Mouse (Mus musculus): ENCODE results near the gene Fopnl. TPM values are rescaled to one million over a fixed set of nuclear protein-coding genes. Genes with fewer than 3 reads are reported as not detected.
A peak's percentile ranks its signal among the peaks of the same experiment; 100 is the strongest.

Fopnl gene
- polyA plus RNA-seq, 1 experiment from 2014 or later = 200 TPM

DNA sequence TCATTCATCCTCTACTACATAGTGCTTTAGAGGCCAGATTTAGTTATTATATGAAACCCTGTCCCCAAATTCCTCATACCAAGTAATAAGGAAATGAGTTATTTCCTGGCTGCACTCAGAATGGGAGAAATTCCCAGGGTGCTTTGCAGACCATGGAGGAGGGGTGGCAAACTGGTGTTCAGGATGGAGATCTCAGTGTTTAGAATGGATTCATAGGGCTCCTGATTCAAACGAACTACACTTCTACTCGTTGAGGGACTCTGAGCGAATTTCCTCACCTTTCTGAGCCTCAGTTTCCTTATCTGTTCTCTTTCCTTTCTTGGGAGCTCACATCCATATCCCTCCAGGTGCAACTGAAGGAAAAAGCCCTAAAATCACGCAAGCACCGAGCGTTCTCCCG, 43.7 kb upstream of the Fopnl start:
- no peak overlapping the region; the same call in 1 of the 2 replicates for H3K27ac ChIP-seq (replicated peaks; ENCODE audit: low read depth, low read length)
- no peaks in the 10 kb centered on the region for H3K27me3 ChIP-seq (ENCODE audit: control insufficient read depth, insufficient read depth, low read length)
- WGBS = 0% methylated on average over 7 of the region's 7 CpGs
- no peaks in the 10 kb centered on the region for H3K4me1 ChIP-seq (ENCODE audit: control insufficient read depth, insufficient read depth, low read length)
- H3K36me3 ChIP-seq (replicated peaks; ENCODE audit: control insufficient read depth, insufficient read depth, low read depth, low read length) = no peaks in the 10 kb centered on the region
- peak overlapping the region; percentile 91 for H3K4me2 ChIP-seq (ENCODE audit: low read depth, low read length)
- peak overlapping the region; percentile 86 for H3K9ac ChIP-seq (replicated peaks; ENCODE audit: low read length)
- peak overlapping the region; percentile 82 for H3K4me3 ChIP-seq (ENCODE audit: low read depth, low read length)
- no peaks in the 10 kb centered on the region for H3K9me3 ChIP-seq (replicated peaks; ENCODE audit: control insufficient read depth, low read length)
- peak; percentile 58 for DNase-seq (ENCODE audit: low spot score)
- 0 out of 2 replicates have a peak, but pooled peaks have one; percentile 4 for ATAC-seq (replicated peaks; ENCODE audit: insufficient number of reproducible peaks, low FRiP score, low TSS enrichment, low read depth)

DNA sequence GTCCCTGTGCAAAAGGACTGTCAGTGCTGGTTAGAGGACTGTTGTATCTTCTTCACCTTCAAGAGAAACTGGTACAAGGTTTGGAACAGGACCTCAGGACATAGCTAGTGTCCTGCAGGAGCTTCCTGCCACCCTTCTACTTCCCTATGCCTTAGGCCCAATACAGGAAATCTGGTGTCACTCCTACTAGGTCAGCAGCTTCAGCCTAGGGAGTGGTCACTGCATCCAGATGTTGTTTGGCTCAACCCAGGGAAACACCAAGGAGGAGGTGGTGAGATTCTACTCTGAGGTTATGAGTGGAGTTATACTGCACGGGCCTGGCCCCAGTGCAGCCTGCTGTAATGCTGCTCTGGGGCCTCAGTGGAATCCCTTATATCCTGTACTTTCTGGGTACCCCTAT, 41.3 kb upstream of the Fopnl start:
- Histone ChIP-seq H3K27me3 (ENCODE audit: control insufficient read depth, insufficient read depth, low read length) (no peaks in the 10 kb centered on the region), H3K36me3 (replicated peaks; ENCODE audit: control insufficient read depth, insufficient read depth, low read depth, low read length) (no peaks in the 10 kb centered on the region), H3K27ac (replicated peaks; ENCODE audit: low read depth, low read length) (no peak overlapping the region)

DNA sequence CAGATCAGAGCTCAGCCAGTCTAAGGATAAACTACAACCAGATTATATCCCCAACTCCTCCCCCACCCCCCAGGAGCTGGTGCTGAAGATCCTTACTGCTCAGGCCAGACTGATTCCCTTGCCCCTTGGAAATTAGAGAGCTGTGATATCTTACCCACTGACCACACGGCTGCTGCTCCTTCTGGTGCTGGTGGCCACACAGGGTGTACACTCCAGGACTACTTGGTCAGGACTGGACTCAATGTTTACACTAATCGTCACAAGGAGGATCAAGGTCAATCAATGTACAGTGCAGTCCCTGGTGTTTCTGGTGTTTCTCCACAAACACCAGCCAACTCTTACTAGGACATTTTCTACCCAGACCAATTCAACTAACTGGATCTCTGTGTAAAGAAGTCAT, 40.7 kb upstream of the Fopnl start:
- Histone ChIP-seq H3K4me2 (ENCODE audit: low read depth, low read length) (no peak overlapping the region), H3K9me3 (replicated peaks; ENCODE audit: control insufficient read depth, low read length) (no peaks in the 10 kb centered on the region), H3K9ac (replicated peaks; ENCODE audit: low read length) (no peak overlapping the region), H3K27ac (replicated peaks; ENCODE audit: low read depth, low read length) (no peak overlapping the region), H3K4me1 (ENCODE audit: control insufficient read depth, insufficient read depth, low read length) (no peaks in the 10 kb centered on the region), H3K36me3 (replicated peaks; ENCODE audit: control insufficient read depth, insufficient read depth, low read depth, low read length) (no peaks in the 10 kb centered on the region), H3K4me3 (ENCODE audit: low read depth, low read length) (no peak overlapping the region), H3K27me3 (ENCODE audit: control insufficient read depth, insufficient read depth, low read length) (no peaks in the 10 kb centered on the region)
- DNase-seq (ENCODE audit: low spot score) (no peak), ATAC-seq (replicated peaks; ENCODE audit: insufficient number of reproducible peaks, low FRiP score, low TSS enrichment, low read depth) (no peak)
- WGBS = 60% methylated on average over 2 of the region's 2 CpGs

More for the DNA sequence above, 41.3 kb upstream of the Fopnl start:
- Histone ChIP-seq H3K9ac (replicated peaks; ENCODE audit: low read length) (no peak overlapping the region), H3K4me1 (ENCODE audit: control insufficient read depth, insufficient read depth, low read length) (no peaks in the 10 kb centered on the region), H3K9me3 (replicated peaks; ENCODE audit: control insufficient read depth, low read length) (no peaks in the 10 kb centered on the region), H3K4me3 (ENCODE audit: low read depth, low read length) (no peak overlapping the region), H3K4me2 (ENCODE audit: low read depth, low read length) (no peak overlapping the region)
- DNase-seq (ENCODE audit: low spot score) = no peak
- 93% methylated on average over 1 of the region's 1 CpGs for WGBS
- ATAC-seq (replicated peaks; ENCODE audit: insufficient number of reproducible peaks, low FRiP score, low TSS enrichment, low read depth) = no peak

DNA sequence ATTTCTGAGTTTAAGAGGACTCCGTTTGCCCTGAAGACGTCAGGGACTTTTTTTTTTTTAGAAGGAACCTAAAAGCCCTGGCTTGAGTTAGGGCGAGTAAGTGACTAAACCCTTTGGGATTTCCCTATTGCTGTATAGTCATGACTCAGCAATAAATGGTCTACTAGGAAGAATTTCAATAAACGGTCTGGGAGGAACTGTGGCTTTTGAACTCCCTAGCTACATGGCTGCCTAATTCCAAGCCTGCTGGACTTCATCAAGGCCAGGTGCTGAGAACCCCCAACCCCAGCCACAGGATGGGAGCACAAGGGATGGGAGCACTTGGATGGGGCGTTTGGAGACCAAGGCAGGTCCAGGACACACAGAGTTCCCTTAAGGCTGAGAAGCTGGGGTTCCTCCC, 35.5 kb upstream of the Fopnl start:
- no peak for DNase-seq (ENCODE audit: low spot score)
- 66% methylated on average over 5 of the region's 5 CpGs for WGBS

DNA sequence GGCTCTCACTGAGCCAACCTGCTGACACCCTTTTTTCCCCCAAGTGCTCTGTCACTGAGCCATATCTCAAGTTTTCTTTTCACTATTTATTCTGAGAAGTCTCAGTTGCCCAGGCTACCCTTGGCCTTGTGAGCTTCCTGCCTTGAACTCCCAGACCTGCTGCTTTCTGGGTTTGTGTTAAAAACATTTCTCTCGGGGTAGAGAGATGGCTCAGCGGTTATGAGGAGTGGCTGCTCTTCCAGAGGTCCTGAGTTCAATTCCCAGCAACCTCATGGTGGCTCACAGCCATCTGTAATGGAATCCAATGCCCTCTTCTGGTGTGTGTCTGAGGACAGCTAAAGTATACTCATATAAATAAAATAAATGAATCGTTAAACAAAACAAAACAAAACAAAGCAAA, 35.0 kb upstream of the Fopnl start:
- WGBS = 83% methylated on average over 3 of the region's 3 CpGs
- DNase-seq (ENCODE audit: low spot score) = no peak
- Histone ChIP-seq H3K27ac (replicated peaks; ENCODE audit: low read depth, low read length) (no peak overlapping the region), H3K4me3 (ENCODE audit: low read depth, low read length) (no peak overlapping the region), H3K36me3 (replicated peaks; ENCODE audit: control insufficient read depth, insufficient read depth, low read depth, low read length) (no peaks in the 10 kb centered on the region), H3K4me1 (ENCODE audit: control insufficient read depth, insufficient read depth, low read length) (no peaks in the 10 kb centered on the region), H3K9ac (replicated peaks; ENCODE audit: low read length) (no peak overlapping the region), H3K4me2 (ENCODE audit: low read depth, low read length) (no peak overlapping the region), H3K9me3 (replicated peaks; ENCODE audit: control insufficient read depth, low read length) (no peaks in the 10 kb centered on the region), H3K27me3 (ENCODE audit: control insufficient read depth, insufficient read depth, low read length) (no peaks in the 10 kb centered on the region)
- no peak for ATAC-seq (replicated peaks; ENCODE audit: insufficient number of reproducible peaks, low FRiP score, low TSS enrichment, low read depth)

More for the DNA sequence above, 35.5 kb upstream of the Fopnl start:
- H3K27ac ChIP-seq (replicated peaks; ENCODE audit: low read depth, low read length) = no peak overlapping the region
- no peaks in the 10 kb centered on the region for H3K36me3 ChIP-seq (replicated peaks; ENCODE audit: control insufficient read depth, insufficient read depth, low read depth, low read length)
- H3K4me3 ChIP-seq (ENCODE audit: low read depth, low read length) = no peak overlapping the region
- no peaks in the 10 kb centered on the region for H3K27me3 ChIP-seq (ENCODE audit: control insufficient read depth, insufficient read depth, low read length)
- H3K4me2 ChIP-seq (ENCODE audit: low read depth, low read length) = no peak overlapping the region
- no peak overlapping the region for H3K9ac ChIP-seq (replicated peaks; ENCODE audit: low read length)
- no peaks in the 10 kb centered on the region for H3K4me1 ChIP-seq (ENCODE audit: control insufficient read depth, insufficient read depth, low read length)
- ATAC-seq (replicated peaks; ENCODE audit: insufficient number of reproducible peaks, low FRiP score, low TSS enrichment, low read depth) = no peak
- no peaks in the 10 kb centered on the region for H3K9me3 ChIP-seq (replicated peaks; ENCODE audit: control insufficient read depth, low read length)

DNA sequence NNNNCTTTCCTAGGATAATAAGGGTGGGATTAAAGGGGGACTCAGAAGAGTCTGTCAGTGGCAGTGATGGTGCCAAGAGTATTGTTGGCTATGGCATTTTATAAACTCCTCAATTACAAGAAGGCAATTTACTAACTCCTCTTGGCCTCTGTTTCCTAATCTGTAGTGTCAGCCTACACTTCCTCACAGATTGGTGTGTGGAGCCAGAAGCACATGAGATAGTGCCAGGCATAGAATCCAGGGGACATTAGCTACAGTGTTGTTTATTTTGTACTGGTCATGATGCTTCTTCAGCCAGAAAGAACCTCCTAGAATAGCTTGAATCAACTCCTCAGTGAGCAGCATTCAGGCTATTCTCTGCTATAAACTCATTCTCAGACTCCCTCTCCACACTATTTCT, 34.4 kb upstream of the Fopnl start:
- Histone ChIP-seq H3K4me1 (ENCODE audit: control insufficient read depth, insufficient read depth, low read length) (no peaks in the 10 kb centered on the region), H3K27me3 (ENCODE audit: control insufficient read depth, insufficient read depth, low read length) (no peaks in the 10 kb centered on the region), H3K9me3 (replicated peaks; ENCODE audit: control insufficient read depth, low read length) (no peaks in the 10 kb centered on the region), H3K4me2 (ENCODE audit: low read depth, low read length) (no peak overlapping the region), H3K27ac (replicated peaks; ENCODE audit: low read depth, low read length) (no peak overlapping the region), H3K9ac (replicated peaks; ENCODE audit: low read length) (no peak overlapping the region), H3K4me3 (ENCODE audit: low read depth, low read length) (no peak overlapping the region), H3K36me3 (replicated peaks; ENCODE audit: control insufficient read depth, insufficient read depth, low read depth, low read length) (no peaks in the 10 kb centered on the region)
- no peak for ATAC-seq (replicated peaks; ENCODE audit: insufficient number of reproducible peaks, low FRiP score, low TSS enrichment, low read depth)
- DNase-seq (ENCODE audit: low spot score) = no peak

DNA sequence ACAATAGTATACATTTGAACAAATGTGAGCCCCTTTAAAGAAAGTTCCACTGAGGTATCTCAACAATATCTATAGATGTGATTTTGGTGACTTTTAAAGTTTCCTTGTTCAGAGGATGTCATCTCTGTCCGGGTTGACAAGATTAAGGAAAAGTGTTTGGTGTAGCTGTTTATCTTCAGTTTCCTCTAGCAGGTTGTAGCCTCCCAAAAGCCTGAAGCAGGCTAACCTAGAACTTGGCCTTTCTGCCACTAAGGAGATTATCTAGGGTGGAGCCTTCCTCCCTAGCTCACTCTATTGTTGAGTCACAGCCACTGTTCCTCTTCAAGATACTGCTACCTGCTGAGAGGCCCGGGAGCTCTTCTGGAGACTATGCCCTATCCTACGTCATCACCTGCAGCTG, 27.8 kb upstream of the Fopnl start:
- H3K4me1 ChIP-seq (ENCODE audit: control insufficient read depth, insufficient read depth, low read length) = no peaks in the 10 kb centered on the region
- ATAC-seq (replicated peaks; ENCODE audit: insufficient number of reproducible peaks, low FRiP score, low TSS enrichment, low read depth) = no peak
- 74% methylated on average over 3 of the region's 3 CpGs for WGBS

DNA sequence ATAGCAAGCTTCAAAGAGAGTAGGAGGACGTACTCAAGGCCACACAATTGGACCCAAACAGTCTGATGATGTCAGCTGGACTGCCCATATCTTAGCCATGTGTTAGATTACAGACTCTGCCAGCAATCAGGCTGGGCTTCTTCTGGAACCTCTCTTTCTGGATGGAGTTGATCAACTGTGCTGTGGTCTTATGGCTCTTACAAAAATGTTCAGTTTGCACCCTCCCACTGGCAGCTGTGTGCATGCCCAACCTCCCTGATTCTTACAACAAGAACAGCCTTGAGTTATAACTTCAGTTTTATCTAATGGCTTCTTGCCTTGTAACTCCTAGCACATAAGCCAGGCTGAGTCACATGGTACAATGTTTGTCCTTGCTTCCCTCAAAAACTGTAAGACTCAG, 11.0 kb upstream of the Fopnl start:
- Histone ChIP-seq H3K4me2 (ENCODE audit: low read depth, low read length) (no peak overlapping the region), H3K9ac (replicated peaks; ENCODE audit: low read length) (no peak overlapping the region), H3K27me3 (ENCODE audit: control insufficient read depth, insufficient read depth, low read length) (no peaks in the 10 kb centered on the region), H3K27ac (replicated peaks; ENCODE audit: low read depth, low read length) (no peak overlapping the region), H3K4me3 (ENCODE audit: low read depth, low read length) (no peak overlapping the region), H3K9me3 (replicated peaks; ENCODE audit: control insufficient read depth, low read length) (no peaks in the 10 kb centered on the region), H3K36me3 (replicated peaks; ENCODE audit: control insufficient read depth, insufficient read depth, low read depth, low read length) (no peaks in the 10 kb centered on the region), H3K4me1 (ENCODE audit: control insufficient read depth, insufficient read depth, low read length) (no peaks in the 10 kb centered on the region)
- DNase-seq (ENCODE audit: low spot score) (no peak), ATAC-seq (replicated peaks; ENCODE audit: insufficient number of reproducible peaks, low FRiP score, low TSS enrichment, low read depth) (no peak)
- 60% methylated on average over 1 of the region's 1 CpGs for WGBS

More for the DNA sequence above, 27.8 kb upstream of the Fopnl start:
- Histone ChIP-seq H3K9ac (replicated peaks; ENCODE audit: low read length) (no peak overlapping the region), H3K27ac (replicated peaks; ENCODE audit: low read depth, low read length) (no peak overlapping the region), H3K9me3 (replicated peaks; ENCODE audit: control insufficient read depth, low read length) (no peaks in the 10 kb centered on the region), H3K36me3 (replicated peaks; ENCODE audit: control insufficient read depth, insufficient read depth, low read depth, low read length) (no peaks in the 10 kb centered on the region), H3K4me3 (ENCODE audit: low read depth, low read length) (no peak overlapping the region), H3K4me2 (ENCODE audit: low read depth, low read length) (no peak overlapping the region), H3K27me3 (ENCODE audit: control insufficient read depth, insufficient read depth, low read length) (no peaks in the 10 kb centered on the region)
- DNase-seq (ENCODE audit: low spot score) = no peak
